Mouse (Mus musculus) G1E (cell line): Measurements from ENCODE around the gene Drg1.
"Not testable (repeated sequence)": the region's sequence is repeated elsewhere in the genome, so short reads cannot be mapped to it uniquely, and the experiment has no call there.

Experiments
- CTCF ChIP-seq: IDR thresholded peaks from 2 replicates; pipeline ENCODE4 v1.5.1; 2012; ENCODE audit warnings: low read depth, low read length, inconsistent platforms, mixed read lengths
- GATA1 ChIP-seq: IDR thresholded peaks from 2 replicates; pipeline ENCODE4 v1.6.1; 2012; ENCODE audit warnings: borderline replicate concordance, low read length, inconsistent platforms, mixed read lengths
- TAL1 ChIP-seq: conservative IDR thresholded peaks from 2 replicates; pipeline ENCODE4 v1.6.1; 2012; ENCODE audit warnings: low read depth, low read length, inconsistent platforms, mixed read lengths

GRCm38 (mm10) chr11:3163661-3164060 is 102.6 kb downstream of the Drg1 start:
- TF ChIP-seq CTCF, TAL1, GATA1: not testable (repeated sequence)
